Mouse (Mus musculus) left cerebral cortex, adult 18-20 months (tissue): ENCODE results near the gene Morf4l2. TPM values are rescaled to one million over a fixed set of nuclear protein-coding genes. Genes with fewer than 3 reads are reported as not detected.
A peak's percentile ranks its signal among the peaks of the same experiment; 100 is the strongest.
"Not testable (repeated sequence)": the region's sequence is repeated elsewhere in the genome, so short reads cannot be mapped to it uniquely, and the experiment has no call there.

ENCODE experiments used
- DNase-seq, 2 experiments: peaks; one replicate each; pipeline ENCODE4 v3.0.0; 2021 to 2022; ENCODE audit warnings: low spot score in 2 of 2, mixed read lengths in 1 of 2
- long read RNA-seq, 2 experiments: library from polyadenylated mRNA; stranded (forward); transcript quantifications; one replicate each; pipeline ENCODE4 v2.0.0; 2021
- total RNA-seq, 2 experiments: library from RNA; stranded (reverse); gene quantifications; 2 replicates each; pipeline ENCODE4 v1.2.3; 2021

The Morf4l2 gene
- total RNA-seq: 100 to 1,000 TPM; 320 to 331 TPM
- long read RNA-seq, experiment 1, transcript Morf4l2-202 (4 exons, 1,859 nt): minor isoform, 73 of 316 reads
- long read RNA-seq, experiment 1, transcript Morf4l2-215 (3 exons, 1,782 nt): major isoform, 213 of 316 reads
- long read RNA-seq, experiment 1, transcript Morf4l2-206 (2 exons, 885 nt): minor isoform, 5 of 316 reads
- long read RNA-seq, experiment 1, partial matches to known transcripts: 1 of 316 reads
- long read RNA-seq, experiment 1, other reads (novel, unspliced or antisense): 16 of 316 reads
- long read RNA-seq, experiment 2, transcript Morf4l2-202 (4 exons, 1,859 nt): minor isoform, 53 of 225 reads
- long read RNA-seq, experiment 2, transcript Morf4l2-215 (3 exons, 1,782 nt): major isoform, 159 of 225 reads
- long read RNA-seq, experiment 2, partial matches to known transcripts: 0 of 225 reads
- long read RNA-seq, experiment 2, other reads (novel, unspliced or antisense): 10 of 225 reads

DNA sequence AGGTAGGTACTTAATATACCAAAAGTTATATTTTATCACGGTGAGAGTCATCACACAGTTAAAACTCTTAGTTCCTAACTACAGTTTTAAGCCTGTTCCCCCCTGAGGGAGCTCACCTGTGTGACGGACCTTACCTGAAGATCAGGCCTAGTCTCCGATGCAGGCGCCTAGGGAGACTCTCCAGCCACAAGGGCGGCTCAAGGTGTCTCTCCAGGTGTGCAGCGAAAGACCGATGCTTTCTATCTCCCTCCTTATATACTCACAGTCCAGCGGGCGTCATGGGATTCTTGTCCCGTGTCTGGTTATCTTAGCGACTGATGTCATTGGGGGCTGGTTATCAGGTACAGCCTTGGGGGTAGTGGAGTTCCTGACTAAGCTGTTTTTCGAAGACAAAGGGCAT lies at the start of gene Morf4l2:
Morf4l2 (minus strand) TSS at position 232 of the 400 bp plus-strand sequence.
- no peak for DNase-seq

DNA sequence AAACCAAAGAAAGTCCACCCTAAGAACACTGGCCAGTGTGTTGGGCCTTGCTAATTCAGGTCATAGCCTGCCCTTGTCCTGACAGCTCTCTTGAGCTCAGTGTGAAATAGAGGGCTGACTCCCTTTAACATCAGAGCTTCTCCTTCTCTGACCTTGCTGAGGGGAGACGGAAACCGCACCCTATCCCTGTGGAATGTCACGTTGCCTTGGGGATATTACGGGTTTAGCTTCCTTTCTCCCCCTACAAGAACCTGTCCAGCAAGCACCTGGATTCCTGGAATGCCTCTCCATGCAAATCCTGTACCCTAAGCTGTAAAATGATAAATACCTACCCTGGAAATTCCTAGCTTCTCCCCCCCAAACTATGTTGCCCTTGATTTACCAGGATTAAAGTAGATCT lies 46.0 kb upstream of the Morf4l2 start:
- DNase-seq: no peak

DNA sequence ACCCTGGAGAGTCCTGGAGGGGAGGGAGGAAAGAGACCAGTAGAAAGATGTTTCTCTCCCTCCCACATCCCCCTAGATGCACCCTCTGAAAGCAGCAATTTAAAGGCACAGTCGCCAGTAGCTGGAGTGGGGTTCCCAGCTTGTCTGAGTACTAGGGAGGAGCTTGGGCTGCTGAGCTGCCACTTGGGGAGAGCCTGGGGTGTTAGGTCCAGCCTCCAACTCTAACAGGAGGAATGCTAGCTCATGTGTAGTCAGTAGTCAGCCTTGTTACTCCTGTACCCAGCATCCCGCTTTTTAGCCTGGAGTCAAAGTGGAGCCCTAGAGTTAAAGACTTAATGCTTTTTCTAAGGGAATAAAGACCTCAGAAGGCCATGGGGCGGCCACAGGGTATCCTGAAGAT lies 36.6 kb upstream of the Morf4l2 start, which contains the start of gene Glra4:
Glra4 (minus strand) TSS at position 101 of the 400 bp plus-strand sequence.
- no peak for DNase-seq

DNA sequence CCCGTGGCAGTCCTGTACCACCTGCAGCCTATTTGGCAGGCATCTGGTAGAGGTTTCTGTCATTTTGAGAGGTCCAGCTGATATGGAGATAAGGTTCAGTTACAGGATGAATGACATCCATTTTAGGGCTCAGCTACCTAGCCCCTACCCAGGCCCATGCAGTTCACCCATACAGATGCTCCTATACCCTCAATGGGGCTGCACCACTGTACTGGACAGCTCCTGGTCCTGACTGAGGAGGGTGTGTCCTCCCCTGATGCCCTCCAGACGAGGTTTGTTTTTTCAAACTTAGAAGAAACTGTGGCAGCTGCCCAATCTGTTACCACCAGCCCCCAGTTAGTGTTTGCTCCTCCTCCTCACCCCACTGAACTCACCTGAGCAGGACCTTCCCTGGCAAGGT lies 35.8 kb upstream of the Morf4l2 start:
- no peak for DNase-seq

DNA sequence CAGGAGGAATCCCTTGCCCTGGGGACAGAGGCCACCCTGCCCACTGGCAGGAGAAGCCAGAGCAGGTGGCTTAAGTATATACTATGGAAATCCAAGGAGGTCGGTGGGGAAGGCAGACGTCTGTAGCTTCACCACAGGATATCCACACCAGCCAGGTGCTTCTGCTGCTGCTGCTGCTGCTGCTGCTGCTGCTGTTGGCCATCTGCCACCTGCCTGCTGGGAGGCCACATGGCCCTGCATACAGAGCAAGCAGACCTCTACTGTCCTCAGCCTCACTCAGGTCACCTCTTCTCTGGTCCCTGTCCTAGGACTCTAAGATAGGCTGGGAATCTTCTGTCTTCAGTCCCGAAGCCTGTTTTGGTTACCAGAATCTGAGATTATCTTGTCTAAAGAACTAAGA lies 34.6 kb upstream of the Morf4l2 start:
- DNase-seq: no peak

DNA sequence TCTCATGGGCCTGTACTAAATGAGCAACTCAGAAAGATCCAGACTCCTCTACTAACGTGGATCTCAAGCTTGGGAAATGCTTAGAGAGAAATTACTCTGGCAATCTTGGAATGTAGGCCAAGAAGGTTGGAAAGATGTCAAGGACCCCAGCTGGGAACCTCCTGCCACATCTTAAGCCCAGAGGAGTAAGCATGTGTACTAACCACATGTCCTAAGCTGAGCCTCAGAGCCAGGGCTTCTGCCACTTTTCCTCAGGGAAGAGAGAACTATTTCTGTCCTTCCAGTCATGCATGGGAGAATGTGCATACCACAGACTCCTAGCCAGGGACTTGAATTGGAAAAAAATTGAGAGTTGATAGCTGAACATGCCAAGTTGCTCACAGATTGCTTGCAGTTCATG lies 29.5 kb upstream of the Morf4l2 start:
- no peak for DNase-seq

DNA sequence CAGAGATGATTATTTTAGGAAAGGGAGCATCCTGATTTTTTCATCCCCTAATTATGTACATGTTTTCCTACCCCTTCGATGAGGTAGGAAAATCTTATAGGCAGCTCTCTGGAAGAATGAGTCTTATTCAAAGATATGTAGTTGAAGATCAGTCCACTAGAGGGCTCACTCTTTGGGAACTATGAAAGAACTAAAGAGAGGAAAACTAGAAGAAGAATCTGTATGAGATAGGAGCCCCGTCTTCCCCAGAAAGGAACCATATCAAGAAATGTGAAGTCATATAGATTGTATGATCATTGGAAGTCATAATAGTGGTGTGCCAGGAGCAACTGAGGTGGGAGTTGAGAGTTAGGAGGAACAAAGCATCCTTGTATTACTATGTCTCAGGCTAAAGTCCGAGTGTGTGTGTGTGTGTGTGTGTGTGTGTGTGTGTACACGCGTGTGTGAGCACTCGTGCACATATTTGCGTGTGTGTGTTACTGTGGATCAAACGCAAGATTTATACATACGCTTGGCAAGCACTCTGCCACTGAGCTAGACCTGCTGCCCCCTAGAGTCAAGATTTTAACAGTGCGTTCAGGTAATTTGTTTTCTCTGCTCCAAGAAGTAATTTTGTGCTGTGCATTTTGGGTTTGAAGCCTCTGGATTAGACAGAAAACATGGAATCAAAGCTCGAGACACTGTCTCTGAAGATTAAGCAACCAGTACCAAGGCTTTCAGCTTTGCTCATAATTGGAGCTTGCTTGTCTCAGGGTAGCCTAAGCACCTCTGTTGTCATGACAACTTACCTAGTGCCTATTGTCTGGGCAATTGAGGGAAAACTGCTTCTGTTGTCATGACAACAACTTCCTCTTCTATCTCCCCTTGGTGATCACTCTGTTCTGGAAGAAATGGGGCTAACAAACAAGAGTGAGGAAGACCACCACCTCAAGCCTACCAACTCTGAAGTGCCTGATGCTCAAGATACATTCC lies 17.9 kb upstream of the Morf4l2 start:
- DNase-seq: no peak

DNA sequence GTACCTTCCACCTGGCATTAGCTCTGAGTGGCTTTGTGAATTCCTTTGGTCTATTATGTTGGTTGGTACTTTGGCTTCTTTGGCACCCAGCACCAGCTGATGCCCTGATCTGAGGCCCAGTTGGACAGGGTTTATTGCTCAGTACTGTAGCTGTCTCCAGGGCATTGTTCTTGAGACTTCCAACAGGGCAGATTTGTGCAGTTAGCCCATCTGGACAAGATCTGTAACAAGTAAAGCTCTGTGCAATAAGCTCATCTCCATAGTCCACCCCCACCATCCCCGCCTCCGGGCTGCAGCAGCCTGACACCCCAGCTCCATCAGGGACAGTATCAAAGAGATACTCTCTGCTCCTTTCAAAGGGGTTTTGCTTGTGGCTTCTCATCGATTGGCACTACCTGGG lies 12.0 kb upstream of the Morf4l2 start:
- DNase-seq: peak; percentile 12 to 16

DNA sequence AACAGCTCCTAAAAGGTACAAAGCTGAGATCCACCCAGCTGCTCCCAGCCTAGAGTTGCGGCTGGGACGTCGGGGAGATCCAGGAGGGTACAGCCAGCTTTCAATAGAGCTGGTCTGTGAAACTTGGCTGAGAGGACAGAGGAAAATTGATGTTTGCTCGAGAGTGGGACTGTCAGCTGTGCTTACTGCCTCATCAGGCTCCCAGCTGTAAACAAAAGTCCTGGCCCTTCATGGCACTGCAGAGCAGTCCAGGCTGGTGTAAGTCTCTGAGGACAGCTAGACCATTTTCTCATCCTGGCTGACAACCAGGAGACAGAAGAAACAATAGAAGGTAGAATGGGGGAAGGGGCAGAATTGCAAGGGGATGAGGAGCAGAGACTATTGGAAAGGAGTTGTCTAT lies 5.8 kb upstream of the Morf4l2 start:
- no peak for DNase-seq

DNA sequence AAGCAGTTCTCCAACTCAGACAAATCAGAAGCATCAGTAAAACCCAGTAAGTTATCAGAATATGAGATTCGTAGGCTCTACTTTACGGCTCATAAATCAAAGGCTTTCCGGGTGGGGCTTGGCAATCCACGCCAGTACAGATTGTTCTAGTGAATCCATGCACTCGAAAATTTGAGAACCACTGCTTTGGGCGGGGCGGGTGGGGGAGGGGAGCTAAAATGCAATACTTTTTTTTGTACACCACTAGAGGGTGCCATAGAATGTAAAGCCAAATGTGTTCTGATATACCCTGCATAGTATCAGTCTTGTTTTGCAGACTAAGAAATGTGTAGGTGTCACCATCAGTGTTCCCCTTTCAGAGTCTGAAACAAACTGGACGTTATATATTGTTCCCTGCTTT lies 1.2 kb upstream of the Morf4l2 start:
- DNase-seq: no peak

DNA sequence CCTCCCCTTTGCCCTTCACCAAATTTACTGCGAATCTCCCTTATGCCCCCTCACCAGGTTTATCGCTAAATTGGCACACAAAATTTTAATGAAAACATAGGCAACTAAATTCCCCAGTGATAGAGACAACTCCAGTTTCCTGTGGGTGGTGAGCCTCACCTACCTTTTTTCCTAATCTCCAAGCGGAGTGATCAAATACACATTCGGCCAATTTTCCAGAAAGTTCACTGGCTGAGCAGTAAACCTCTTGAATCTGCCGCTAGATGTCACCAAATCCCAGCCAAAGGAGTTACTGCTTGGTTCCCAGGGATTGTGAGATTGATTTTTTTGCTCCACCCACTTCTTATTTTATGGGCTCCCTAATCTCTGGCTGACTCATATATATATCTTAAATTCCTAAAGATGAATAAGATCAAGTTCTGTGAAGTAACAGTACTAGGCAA lies 808 bp downstream of the Morf4l2 start:
- DNase-seq: peak; percentile 56 to 59

DNA sequence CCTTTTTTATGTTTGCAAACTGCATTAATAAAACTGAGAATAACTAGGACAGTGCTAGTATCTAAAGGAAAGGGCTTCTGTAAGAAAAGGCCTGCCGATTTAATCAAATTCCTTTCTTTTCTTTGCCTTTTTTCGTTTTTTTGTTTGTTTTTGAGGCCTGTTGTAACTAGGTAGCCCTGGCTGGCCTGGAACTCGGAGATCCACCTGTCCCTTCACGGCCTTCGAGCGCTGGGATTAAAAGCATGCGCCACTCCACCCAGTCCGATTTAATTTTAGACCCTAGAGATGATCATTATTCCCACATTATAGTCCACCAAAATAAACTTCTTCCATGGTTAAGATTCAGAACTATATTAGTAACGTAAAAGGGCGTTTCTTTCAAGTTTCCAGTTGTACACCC lies 1.2 kb downstream of the Morf4l2 start:
- peak in 1 of 2 experiments; percentile 15 for DNase-seq

DNA sequence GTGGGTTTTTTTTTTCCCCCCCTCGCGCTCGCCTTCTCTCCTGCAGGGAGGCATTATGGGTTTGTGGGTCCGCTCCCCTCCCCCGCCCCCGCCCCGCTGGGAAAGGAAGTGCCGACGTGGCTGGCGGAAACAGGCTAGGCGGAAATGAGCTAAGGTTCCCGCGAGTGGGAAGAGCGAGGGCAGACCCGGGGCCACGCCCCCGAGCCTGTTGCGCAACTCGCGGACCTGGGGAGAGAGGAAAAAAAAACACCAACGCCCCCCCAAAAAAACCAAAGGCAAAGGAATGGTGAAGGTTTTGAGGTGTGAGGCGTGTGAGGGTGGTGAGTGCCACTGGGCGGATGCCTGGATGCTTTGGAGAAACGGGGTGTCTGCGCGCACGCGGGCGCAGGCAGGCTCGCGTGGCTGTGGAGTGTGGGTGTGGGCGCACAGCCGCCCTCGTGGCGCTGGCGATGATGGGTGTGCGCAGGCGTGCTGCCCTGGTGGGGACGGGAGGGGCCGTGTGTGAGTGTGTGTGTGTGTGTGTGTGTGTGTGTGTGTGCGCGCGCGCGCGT lies 1.8 kb downstream of the Morf4l2 start:
- peak; percentile 53 to 64 for DNase-seq

DNA sequence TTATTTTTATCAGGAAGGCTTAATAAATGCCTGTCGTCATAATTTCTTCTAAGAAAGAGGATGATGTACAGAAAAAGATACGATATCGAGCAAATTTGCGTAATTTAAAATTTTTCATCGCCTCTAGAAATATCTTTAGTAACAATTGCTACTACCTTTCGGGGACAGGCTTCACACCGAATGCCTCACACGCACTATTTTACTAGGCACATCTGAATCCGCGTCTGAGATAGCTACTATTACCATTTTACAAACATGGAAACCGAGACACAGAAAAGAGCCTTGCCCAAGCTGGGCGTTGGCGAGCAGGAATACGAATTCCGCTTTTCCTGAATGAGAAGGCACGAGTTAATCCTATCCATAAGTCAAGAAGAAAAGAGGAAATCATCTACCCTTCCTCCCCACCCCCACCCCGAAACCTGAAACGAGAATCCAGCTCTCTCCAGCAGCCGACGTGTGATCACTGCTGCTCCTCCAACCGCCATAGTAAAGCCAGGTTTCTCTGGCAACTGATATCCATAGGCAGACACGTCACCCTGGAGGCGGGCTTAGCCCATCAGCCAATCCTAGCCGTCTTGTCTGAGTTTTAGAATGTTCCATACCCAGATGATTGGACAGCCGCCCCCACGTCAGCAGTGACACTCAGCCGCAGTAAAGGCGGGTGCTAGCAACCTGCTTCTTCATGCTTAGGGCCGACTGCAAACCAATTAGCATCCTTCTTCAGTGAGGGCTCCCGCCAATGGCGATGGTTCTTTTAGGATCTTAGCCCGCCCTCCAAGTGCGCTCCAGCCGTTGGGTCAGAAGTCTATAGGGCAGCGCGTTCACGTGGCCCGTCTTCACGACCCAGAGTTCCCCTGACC lies 2.5 kb downstream of the Morf4l2 start:
- DNase-seq: peak; percentile 83 to 91

DNA sequence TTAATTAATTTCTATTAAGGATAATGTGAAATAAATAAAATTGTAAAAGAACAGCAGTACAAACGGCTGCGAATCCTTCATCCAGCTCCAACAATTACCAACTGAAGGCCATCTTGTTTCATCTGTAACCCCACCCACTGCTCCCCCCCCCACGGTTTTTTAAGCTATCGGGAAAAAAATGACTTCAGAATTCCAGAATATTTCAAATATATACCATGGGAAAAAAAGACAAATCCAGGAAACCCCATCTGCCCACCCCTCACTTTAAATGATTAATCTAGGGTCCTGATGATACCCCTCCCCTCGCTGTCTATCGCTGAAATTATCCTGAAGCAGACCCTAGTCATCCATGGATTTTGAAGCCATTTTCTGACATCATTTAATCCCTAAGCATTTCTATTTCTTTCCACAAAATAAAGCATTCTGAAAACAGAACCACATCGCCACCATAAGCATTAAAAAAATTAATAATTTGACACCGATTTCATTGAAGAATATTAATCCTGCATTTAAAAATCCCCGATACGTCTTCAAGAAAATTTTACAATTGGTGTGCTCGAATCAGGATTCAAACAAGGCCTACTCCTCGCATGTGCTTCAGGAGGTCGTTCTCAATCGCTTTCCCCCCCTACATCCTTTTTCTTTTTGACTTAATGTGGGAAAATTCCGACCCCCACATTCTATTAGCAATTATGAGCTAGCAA lies 3.3 kb downstream of the Morf4l2 start:
- DNase-seq: no peak

DNA sequence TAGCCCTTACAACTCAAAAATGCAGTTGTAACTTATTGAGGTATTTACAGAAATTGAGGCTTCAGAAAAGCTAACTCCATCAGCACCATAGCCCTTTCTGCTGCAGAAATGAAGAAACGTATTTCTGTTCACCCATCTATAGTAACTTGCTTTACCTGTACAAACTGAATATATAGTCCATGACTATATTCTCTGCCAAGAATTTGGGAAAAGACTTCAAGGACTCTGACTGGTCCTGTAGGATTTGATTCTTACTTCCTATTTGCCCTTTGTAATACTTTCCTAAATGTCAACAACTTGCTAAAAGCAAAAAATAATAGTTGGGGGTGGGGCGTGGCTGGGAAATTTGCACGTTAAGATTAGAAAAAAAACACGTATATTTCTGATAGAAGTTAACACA lies 11.5 kb downstream of the Morf4l2 start:
- no peak for DNase-seq

DNA sequence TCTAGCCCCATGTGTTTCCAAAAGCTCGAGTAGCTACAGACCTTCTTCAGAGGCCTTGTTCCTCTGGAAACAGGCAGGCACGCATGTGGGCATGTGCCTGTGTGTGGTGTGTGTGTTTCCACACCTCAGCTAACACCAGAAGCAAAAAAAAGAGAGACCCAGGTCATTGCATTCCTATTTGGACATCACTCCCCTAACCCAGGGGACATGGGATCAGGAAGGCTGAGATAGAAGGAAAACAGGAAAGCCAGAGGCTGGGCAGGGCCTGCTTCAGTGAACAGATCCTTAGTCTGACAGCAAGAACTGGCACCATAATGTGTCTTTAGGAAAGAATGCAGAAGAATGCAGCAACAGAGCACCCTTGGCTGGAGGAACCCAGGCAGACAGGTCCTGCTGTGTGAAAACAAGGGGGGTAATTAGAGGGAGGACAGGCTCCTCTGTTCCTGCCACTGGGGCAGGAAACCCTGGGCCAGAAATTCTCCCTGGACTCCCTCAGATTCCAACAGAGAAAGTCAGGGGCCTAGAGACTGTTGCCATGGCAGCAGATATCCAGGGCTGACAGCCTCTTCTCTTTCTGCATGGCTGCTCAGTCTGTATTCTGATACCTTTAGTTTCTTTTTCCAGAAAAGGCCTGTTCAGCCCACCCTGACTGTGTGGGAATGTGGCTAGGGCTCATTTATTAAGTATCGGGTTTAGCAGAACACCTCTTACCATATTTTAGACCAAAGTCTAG lies 28.6 kb downstream of the Morf4l2 start:
- DNase-seq: not testable (repeated sequence)

DNA sequence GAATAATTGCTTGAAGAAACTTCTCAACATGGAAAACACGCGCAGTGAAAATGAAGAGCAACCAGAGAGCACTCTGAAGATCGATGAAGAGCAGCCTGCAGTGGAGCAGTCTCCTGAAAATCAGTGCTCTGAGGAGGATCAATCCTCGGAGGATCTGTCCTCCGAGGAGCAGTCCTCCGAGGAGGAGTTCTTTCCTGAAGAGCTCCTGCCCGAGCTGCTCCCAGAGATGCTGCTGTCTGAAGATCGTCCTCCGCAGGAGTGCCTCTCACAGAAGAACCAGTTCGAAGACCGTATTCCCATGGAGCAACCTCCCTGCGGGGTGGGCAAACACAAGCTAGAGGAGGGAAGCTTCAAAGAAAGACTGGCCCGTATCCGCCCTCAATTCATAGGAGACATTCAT lies 34.7 kb downstream of the Morf4l2 start:
- DNase-seq: no peak

DNA sequence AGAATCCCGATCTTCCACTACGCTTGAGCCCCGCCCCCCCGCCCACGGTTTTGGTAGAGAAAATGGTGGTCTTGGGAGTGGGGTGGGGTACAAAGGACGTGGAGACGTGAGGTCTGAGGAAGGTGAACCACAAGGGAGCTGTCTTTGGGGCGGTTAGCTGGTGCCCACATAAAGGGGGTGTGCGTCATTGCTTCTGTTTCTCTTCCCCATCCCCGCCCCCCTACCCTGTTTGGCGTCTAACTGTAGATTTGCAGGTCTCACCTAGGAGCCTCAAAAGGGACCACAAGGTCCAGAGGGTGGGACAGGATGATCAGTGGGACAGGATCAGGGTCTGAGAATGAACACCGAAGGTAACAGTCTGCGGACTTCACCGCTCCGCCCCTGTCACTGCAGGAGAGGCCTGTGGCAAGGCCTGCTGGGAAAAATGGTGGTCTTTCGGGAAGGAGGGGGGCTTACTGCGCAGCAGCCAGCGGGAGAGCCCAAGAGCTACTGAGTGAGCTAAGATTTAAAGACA lies 35.3 kb downstream of the Morf4l2 start:
- peak; percentile 13 to 24 for DNase-seq
